Mouse (Mus musculus): Measurements from ENCODE around the gene Grin2b. TPM values are rescaled to one million over a fixed set of nuclear protein-coding genes. Genes with fewer than 3 reads are reported as not detected.
"Not testable (repeated sequence)": the region's sequence is repeated elsewhere in the genome, so short reads cannot be mapped to it uniquely, and the experiment has no call there.

The Grin2b gene
- polyA plus RNA-seq, 1 experiment from 2014 or later: 2.1 TPM

GRCm38 (mm10) chr6:135833542-135833941 lies 339.8 kb downstream of the Grin2b start:
- 71% methylated on average over 5 of the region's 5 CpGs for WGBS
- Histone ChIP-seq H3K4me1 (ENCODE audit: control insufficient read depth, insufficient read depth, low read length) (no peaks in the 10 kb centered on the region), H3K9me3 (ENCODE audit: control insufficient read depth, low read length) (no peaks in the 10 kb centered on the region), H3K9ac (ENCODE audit: low read length) (no peak overlapping the region), H3K4me2 (ENCODE audit: low read depth) (no peak overlapping the region), H3K27me3 (ENCODE audit: control insufficient read depth, insufficient read depth, low read length) (no peaks in the 10 kb centered on the region), H3K4me3 (ENCODE audit: low read depth, low read length) (no peak overlapping the region), H3K27ac (ENCODE audit: low read depth, low read length) (no peak overlapping the region), H3K36me3 (ENCODE audit: control insufficient read depth, insufficient read depth, low read length) (no peaks in the 10 kb centered on the region)
- ATAC-seq (ENCODE audit: insufficient read depth, low FRiP score, low TSS enrichment): no peak
- no peak for DNase-seq (ENCODE audit: low spot score)

DNA sequence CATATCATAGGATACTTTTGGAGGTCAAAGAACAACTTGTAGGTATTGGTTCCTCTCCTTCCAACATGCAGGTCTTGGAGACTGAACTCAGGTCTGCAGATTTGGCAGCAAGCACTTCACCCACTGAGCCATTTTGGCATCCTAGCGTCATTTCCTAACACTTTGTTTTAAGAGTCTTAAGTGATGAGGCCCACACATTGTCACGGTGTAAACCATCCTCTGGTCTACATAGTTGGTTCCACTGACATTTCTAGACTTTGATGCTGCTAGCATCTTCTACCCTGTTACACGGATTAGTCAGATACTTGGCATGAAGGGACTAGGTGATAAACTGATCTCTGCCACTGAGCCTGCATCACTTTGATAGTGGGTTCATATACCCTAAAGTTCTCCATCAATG lies 341.3 kb downstream of the Grin2b start:
- no peak for ATAC-seq (ENCODE audit: insufficient read depth, low FRiP score, low TSS enrichment)
- WGBS: 85% methylated on average over 3 of the region's 3 CpGs
- no peaks in the 10 kb centered on the region for H3K9me3 ChIP-seq (ENCODE audit: control insufficient read depth, low read length)

GRCm38 (mm10) chr6:135831032-135831431 lies 342.3 kb downstream of the Grin2b start:
- no peak overlapping the region for H3K27ac ChIP-seq (ENCODE audit: low read depth, low read length)
- H3K9me3 ChIP-seq (ENCODE audit: control insufficient read depth, low read length): no peaks in the 10 kb centered on the region
- H3K36me3 ChIP-seq (ENCODE audit: control insufficient read depth, insufficient read depth, low read length): no peaks in the 10 kb centered on the region
- H3K27me3 ChIP-seq (ENCODE audit: control insufficient read depth, insufficient read depth, low read length): no peaks in the 10 kb centered on the region
- H3K4me2 ChIP-seq (ENCODE audit: low read depth): no peak overlapping the region
- H3K4me3 ChIP-seq (ENCODE audit: low read depth, low read length): no peak overlapping the region
- no peak for ATAC-seq (ENCODE audit: insufficient read depth, low FRiP score, low TSS enrichment)
- H3K9ac ChIP-seq (ENCODE audit: low read length): no peak overlapping the region
- H3K4me1 ChIP-seq (ENCODE audit: control insufficient read depth, insufficient read depth, low read length): no peaks in the 10 kb centered on the region
- DNase-seq (ENCODE audit: low spot score): no peak
- WGBS: 87% methylated on average over 1 of the region's 1 CpGs

More for the DNA sequence above, 341.3 kb downstream of the Grin2b start:
- no peak for DNase-seq (ENCODE audit: low spot score)
- Histone ChIP-seq H3K4me3 (ENCODE audit: low read depth, low read length) (no peak overlapping the region), H3K9ac (ENCODE audit: low read length) (no peak overlapping the region), H3K27me3 (ENCODE audit: control insufficient read depth, insufficient read depth, low read length) (no peaks in the 10 kb centered on the region), H3K27ac (ENCODE audit: low read depth, low read length) (no peak overlapping the region), H3K4me1 (ENCODE audit: control insufficient read depth, insufficient read depth, low read length) (no peaks in the 10 kb centered on the region), H3K36me3 (ENCODE audit: control insufficient read depth, insufficient read depth, low read length) (no peaks in the 10 kb centered on the region), H3K4me2 (ENCODE audit: low read depth) (no peak overlapping the region)

GRCm38 (mm10) chr6:135829458-135829857 lies 343.9 kb downstream of the Grin2b start:
- Histone ChIP-seq H3K36me3 (ENCODE audit: control insufficient read depth, insufficient read depth, low read length) (no peaks in the 10 kb centered on the region), H3K4me3 (ENCODE audit: low read depth, low read length) (no peak overlapping the region), H3K4me2 (ENCODE audit: low read depth) (no peak overlapping the region), H3K9me3 (ENCODE audit: control insufficient read depth, low read length) (no peaks in the 10 kb centered on the region), H3K4me1 (ENCODE audit: control insufficient read depth, insufficient read depth, low read length) (no peaks in the 10 kb centered on the region), H3K27me3 (ENCODE audit: control insufficient read depth, insufficient read depth, low read length) (no peaks in the 10 kb centered on the region), H3K9ac (ENCODE audit: low read length) (no peak overlapping the region), H3K27ac (ENCODE audit: low read depth, low read length) (no peak overlapping the region)
- 84% methylated on average over 7 of the region's 7 CpGs for WGBS
- ATAC-seq (ENCODE audit: insufficient read depth, low FRiP score, low TSS enrichment) (no peak), DNase-seq (ENCODE audit: low spot score) (no peak)

- Histone ChIP-seq H3K27me3 (ENCODE audit: control insufficient read depth, insufficient read depth, low read length) (no peaks in the 10 kb centered on the region), H3K27ac (ENCODE audit: low read depth, low read length) (no peak overlapping the region), H3K4me2 (ENCODE audit: low read depth) (no peak overlapping the region), H3K4me1 (ENCODE audit: control insufficient read depth, insufficient read depth, low read length) (no peaks in the 10 kb centered on the region), H3K9ac (ENCODE audit: low read length) (no peak overlapping the region), H3K4me3 (ENCODE audit: low read depth, low read length) (no peak overlapping the region), H3K36me3 (ENCODE audit: control insufficient read depth, insufficient read depth, low read length) (no peaks in the 10 kb centered on the region), H3K9me3 (ENCODE audit: control insufficient read depth, low read length) (no peaks in the 10 kb centered on the region)
- WGBS: 63% methylated on average over 4 of the region's 4 CpGs
- ATAC-seq (ENCODE audit: insufficient read depth, low FRiP score, low TSS enrichment): no peak
- no peak for DNase-seq (ENCODE audit: low spot score)
Observed at GRCm38 (mm10) chr6:135828976-135829375, 344.3 kb downstream of the Grin2b start.

GRCm38 (mm10) chr6:135827942-135828341 lies 345.4 kb downstream of the Grin2b start:
- Histone ChIP-seq H3K4me3 (ENCODE audit: low read depth, low read length) (no peak overlapping the region), H3K9ac (ENCODE audit: low read length) (no peak overlapping the region), H3K4me1 (ENCODE audit: control insufficient read depth, insufficient read depth, low read length) (no peaks in the 10 kb centered on the region), H3K9me3 (ENCODE audit: control insufficient read depth, low read length) (no peaks in the 10 kb centered on the region), H3K4me2 (ENCODE audit: low read depth) (no peak overlapping the region), H3K27me3 (ENCODE audit: control insufficient read depth, insufficient read depth, low read length) (no peaks in the 10 kb centered on the region), H3K36me3 (ENCODE audit: control insufficient read depth, insufficient read depth, low read length) (no peaks in the 10 kb centered on the region), H3K27ac (ENCODE audit: low read depth, low read length) (no peak overlapping the region)
- 24% methylated on average over 4 of the region's 4 CpGs for WGBS
- peak; percentile 59 for DNase-seq (ENCODE audit: low spot score)
- no peak for ATAC-seq (ENCODE audit: insufficient read depth, low FRiP score, low TSS enrichment)

DNA sequence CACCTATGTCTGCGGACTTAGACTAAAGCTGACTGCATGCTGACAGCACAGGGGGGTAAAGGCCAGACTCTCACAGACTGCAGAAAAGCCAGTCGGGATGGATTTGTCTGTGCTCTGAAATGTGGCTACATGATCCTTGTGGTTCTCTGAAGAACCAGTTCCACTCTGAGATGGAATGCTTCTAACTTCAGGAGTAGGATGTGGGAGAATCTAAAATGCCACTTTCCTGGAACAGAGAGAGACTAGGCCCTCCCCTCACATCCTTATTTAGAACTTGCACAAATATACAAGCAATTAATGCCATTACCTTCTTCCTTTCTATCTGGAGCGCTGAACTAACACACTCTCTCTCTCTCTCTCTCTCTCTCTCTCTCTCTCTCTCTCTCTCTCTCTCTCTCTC lies 346.0 kb downstream of the Grin2b start:
- ATAC-seq (ENCODE audit: insufficient read depth, low FRiP score, low TSS enrichment): no peak
- no peak overlapping the region for H3K27ac ChIP-seq (ENCODE audit: low read depth, low read length)
- whole genome bisulfite sequencing: 92% methylated on average over 3 of the region's 3 CpGs

DNA sequence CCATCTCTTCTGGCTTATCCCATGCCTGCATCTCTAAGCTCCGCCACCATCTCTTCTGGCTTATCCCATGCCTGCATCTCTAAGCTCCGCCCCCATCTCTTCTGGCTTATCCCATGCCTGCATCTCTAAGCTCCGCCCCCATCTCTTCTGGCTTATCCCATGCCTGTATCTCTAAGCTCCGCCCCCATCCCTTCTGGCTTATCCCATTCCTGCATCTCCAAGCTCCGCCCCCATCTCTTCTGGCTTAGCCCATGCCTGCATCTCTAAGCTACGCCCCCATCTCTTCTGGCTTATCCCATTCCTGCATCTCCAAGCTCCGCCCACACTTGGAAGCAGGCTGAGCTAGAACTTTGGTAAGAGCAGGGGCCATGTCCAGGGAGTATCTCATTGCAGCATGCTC lies 346.5 kb downstream of the Grin2b start:
- not testable (repeated sequence) for H3K4me3 ChIP-seq (ENCODE audit: low read depth, low read length); H3K9ac ChIP-seq (ENCODE audit: low read length); DNase-seq (ENCODE audit: low spot score); H3K27me3 ChIP-seq (ENCODE audit: control insufficient read depth, insufficient read depth, low read length); H3K4me1 ChIP-seq (ENCODE audit: control insufficient read depth, insufficient read depth, low read length); H3K4me2 ChIP-seq (ENCODE audit: low read depth); ATAC-seq (ENCODE audit: insufficient read depth, low FRiP score, low TSS enrichment); H3K9me3 ChIP-seq (ENCODE audit: control insufficient read depth, low read length); H3K36me3 ChIP-seq (ENCODE audit: control insufficient read depth, insufficient read depth, low read length); H3K27ac ChIP-seq (ENCODE audit: low read depth, low read length)
- 95% methylated on average over 7 of the region's 7 CpGs for WGBS

More for the DNA sequence above, 346.0 kb downstream of the Grin2b start:
- Histone ChIP-seq H3K36me3 (ENCODE audit: control insufficient read depth, insufficient read depth, low read length) (no peaks in the 10 kb centered on the region), H3K4me2 (ENCODE audit: low read depth) (no peak overlapping the region), H3K27me3 (ENCODE audit: control insufficient read depth, insufficient read depth, low read length) (no peaks in the 10 kb centered on the region), H3K9me3 (ENCODE audit: control insufficient read depth, low read length) (no peaks in the 10 kb centered on the region), H3K9ac (ENCODE audit: low read length) (no peak overlapping the region), H3K4me1 (ENCODE audit: control insufficient read depth, insufficient read depth, low read length) (no peaks in the 10 kb centered on the region), H3K4me3 (ENCODE audit: low read depth, low read length) (no peak overlapping the region)
- DNase-seq (ENCODE audit: low spot score): no peak

DNA sequence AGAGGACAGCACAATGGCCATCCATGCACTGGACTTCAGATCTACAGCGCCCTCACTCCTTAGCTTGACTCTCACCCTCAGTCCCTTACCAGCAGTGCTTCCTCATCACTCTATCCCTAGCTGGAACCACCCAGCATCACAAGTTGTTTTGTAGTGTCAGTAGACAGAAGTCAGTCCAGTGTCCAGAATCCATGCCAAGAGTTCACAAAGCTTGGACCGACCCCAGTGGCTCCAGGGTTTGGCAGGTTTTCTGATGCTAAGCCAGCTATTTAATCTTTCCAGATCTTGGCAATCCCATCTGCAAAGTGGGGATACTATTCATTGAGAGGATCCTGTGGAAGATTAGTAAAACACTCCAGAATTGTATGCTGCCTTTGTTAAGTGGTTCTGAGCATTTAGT lies 355.9 kb downstream of the Grin2b start:
- Histone ChIP-seq H3K27ac (ENCODE audit: low read depth, low read length) (no peak overlapping the region), H3K9me3 (ENCODE audit: control insufficient read depth, low read length) (no peaks in the 10 kb centered on the region), H3K4me2 (ENCODE audit: low read depth) (no peak overlapping the region), H3K4me1 (ENCODE audit: control insufficient read depth, insufficient read depth, low read length) (no peaks in the 10 kb centered on the region), H3K36me3 (ENCODE audit: control insufficient read depth, insufficient read depth, low read length) (no peaks in the 10 kb centered on the region), H3K27me3 (ENCODE audit: control insufficient read depth, insufficient read depth, low read length) (no peaks in the 10 kb centered on the region), H3K9ac (ENCODE audit: low read length) (no peak overlapping the region), H3K4me3 (ENCODE audit: low read depth, low read length) (no peak overlapping the region)
- ATAC-seq (ENCODE audit: insufficient read depth, low FRiP score, low TSS enrichment) (no peak), DNase-seq (ENCODE audit: low spot score) (no peak)
- 97% methylated on average over 2 of the region's 2 CpGs for WGBS
